Mouse (Mus musculus) embryo, embryonic 10 days (tissue): Measurements from ENCODE around the gene Zkscan1.
"Not testable (repeated sequence)": the region's sequence is repeated elsewhere in the genome, so short reads cannot be mapped to it uniquely, and the experiment has no call there.

Experiments
- DNase-seq: peaks from one replicate; pipeline ENCODE4 v3.0.0-alpha.2; 2015; ENCODE audit warnings: low spot score

The Zkscan1 gene

GRCm38 (mm10) chr5:138084996-138085395 lies at the start of gene Zkscan1:
Gene Zkscan1, plus strand, starts transcription at chr5:138085084.
- DNase-seq = peak; percentile 93

- DNase-seq = not testable (repeated sequence)
Measured at GRCm38 (mm10) chr5:138052894-138053293, 32.0 kb upstream of the Zkscan1 start, which contains the start of gene Smok3c. Gene Smok3c, plus strand, starts transcription at chr5:138053194.

- DNase-seq = no peak
Measured at GRCm38 (mm10) chr5:138073803-138074202, 11.1 kb upstream of the Zkscan1 start.

GRCm38 (mm10) chr5:138075684-138076083 lies 9.2 kb upstream of the Zkscan1 start:
- DNase-seq = no peak

GRCm38 (mm10) chr5:138076148-138076547 lies 8.7 kb upstream of the Zkscan1 start:
- DNase-seq = no peak

- no peak for DNase-seq
Measured at GRCm38 (mm10) chr5:138080456-138080855, 4.4 kb upstream of the Zkscan1 start.

GRCm38 (mm10) chr5:138081446-138081845 lies 3.4 kb upstream of the Zkscan1 start:
- no peak for DNase-seq

GRCm38 (mm10) chr5:138083318-138083900 lies 1.5 kb upstream of the Zkscan1 start:
- no peak for DNase-seq

GRCm38 (mm10) chr5:138083936-138084335 lies 948 bp upstream of the Zkscan1 start:
- no peak for DNase-seq

- no peak for DNase-seq
Measured at GRCm38 (mm10) chr5:138084507-138084906, 377 bp upstream of the Zkscan1 start.

GRCm38 (mm10) chr5:138085421-138085911 lies 582 bp downstream of the Zkscan1 start:
- DNase-seq = no peak

GRCm38 (mm10) chr5:138086842-138087241 lies 2.0 kb downstream of the Zkscan1 start:
- no peak for DNase-seq

- no peak for DNase-seq
Measured at GRCm38 (mm10) chr5:138088366-138088765, 3.5 kb downstream of the Zkscan1 start.

- DNase-seq = no peak
Measured at GRCm38 (mm10) chr5:138089108-138089551, 4.2 kb downstream of the Zkscan1 start.

GRCm38 (mm10) chr5:138090271-138090670 lies 5.4 kb downstream of the Zkscan1 start:
- no peak for DNase-seq

- DNase-seq = no peak
Measured at GRCm38 (mm10) chr5:138090737-138091136, 5.9 kb downstream of the Zkscan1 start.

GRCm38 (mm10) chr5:138092771-138093170 lies 7.9 kb downstream of the Zkscan1 start:
- DNase-seq = no peak

- no peak for DNase-seq
Measured at GRCm38 (mm10) chr5:138094474-138094873, 9.6 kb downstream of the Zkscan1 start.

GRCm38 (mm10) chr5:138104976-138105375 lies 20.1 kb downstream of the Zkscan1 start:
- no peak for DNase-seq

GRCm38 (mm10) chr5:138107130-138107529 lies 22.2 kb downstream of the Zkscan1 start:
- DNase-seq = no peak

GRCm38 (mm10) chr5:138109847-138110396 lies 25.0 kb downstream of the Zkscan1 start:
- DNase-seq = not testable (repeated sequence)

GRCm38 (mm10) chr5:138116255-138117198 lies 31.6 kb downstream of the Zkscan1 start, which contains the start of gene Zscan21:
Gene Zscan21, plus strand, starts transcription at chr5:138116903.
- DNase-seq = peak; percentile 94
